Mouse (Mus musculus): ENCODE measurements around the gene Prap1. TPM values are rescaled to one million over a fixed set of nuclear protein-coding genes. Genes with fewer than 3 reads are reported as not detected.

Prap1 gene
- under 1 TPM in 1 of 4 experiments, not detected in 3; 0.56 TPM for total RNA-seq (2022)

DNA sequence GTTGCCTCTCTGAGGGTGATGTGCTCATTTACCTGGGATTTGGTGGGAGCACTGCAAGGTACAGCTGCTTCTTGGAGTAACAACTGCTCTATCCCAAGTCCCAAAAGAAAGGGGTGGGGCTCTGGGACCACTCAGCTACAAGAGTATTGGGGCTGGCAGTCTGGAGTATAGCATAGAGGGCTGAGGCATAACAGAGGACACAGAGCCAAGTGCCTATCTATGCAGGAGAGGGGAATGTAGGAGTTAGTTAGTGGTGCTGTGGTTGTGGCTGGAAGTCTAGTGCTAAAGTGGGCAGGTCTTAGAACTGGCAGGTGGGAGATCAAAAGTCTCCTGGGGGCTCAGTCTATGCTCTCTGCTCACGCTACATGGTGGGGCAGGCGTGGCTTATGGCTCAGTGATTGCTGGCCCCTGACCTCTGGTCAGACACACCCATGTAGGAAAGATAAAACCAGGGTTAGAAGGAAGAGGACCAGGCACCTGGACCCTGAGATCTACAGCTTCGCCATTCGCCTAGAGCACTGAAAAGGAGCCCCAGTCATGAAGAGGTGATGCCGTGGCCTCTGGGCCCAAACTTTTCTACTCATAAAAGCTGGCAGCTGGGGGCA lies at the start of gene Prap1:
Prap1 (plus strand) TSS at position 472 of the 605 bp plus-strand sequence.
- no peak for DNase-seq (ENCODE audit: low spot score in 2 of 2)

DNA sequence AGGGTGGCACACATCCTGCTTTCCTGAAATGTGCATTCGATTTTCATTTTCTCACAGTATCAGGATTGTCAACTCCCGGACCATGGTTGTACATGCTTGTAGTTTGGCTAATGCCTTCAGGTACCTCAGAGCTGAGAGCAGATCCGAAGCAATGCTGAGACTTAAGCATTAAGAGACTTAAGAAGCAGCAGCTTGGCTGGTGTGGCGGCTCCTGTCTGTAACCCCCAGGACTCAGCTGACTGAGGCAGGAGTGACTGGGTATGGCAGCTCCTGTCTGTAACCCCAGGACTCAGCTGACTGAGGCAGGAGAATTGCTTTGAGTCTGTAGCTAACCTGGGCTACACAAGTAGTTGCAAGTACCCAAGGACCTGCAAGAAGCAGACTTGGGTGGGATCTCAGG lies 47.6 kb upstream of the Prap1 start:
- no peak for DNase-seq (ENCODE audit: low spot score in 2 of 2)

GRCm38 (mm10) chr7:140047811-140048311 lies 45.3 kb upstream of the Prap1 start:
- no peak for DNase-seq (ENCODE audit: low spot score in 2 of 2)

GRCm38 (mm10) chr7:140048361-140049114 lies 44.7 kb upstream of the Prap1 start, which contains the start of gene Msx3:
Gene Msx3 (minus strand): TSS chr7:140049089.
- DNase-seq (ENCODE audit: low spot score in 2 of 2) = no peak

GRCm38 (mm10) chr7:140049115-140049689 lies 44.0 kb upstream of the Prap1 start:
- no peak for DNase-seq (ENCODE audit: low spot score in 2 of 2)

GRCm38 (mm10) chr7:140054124-140054523 lies 39.1 kb upstream of the Prap1 start:
- peak; percentile 32 to 47 for DNase-seq (ENCODE audit: low spot score in 2 of 2)

GRCm38 (mm10) chr7:140057413-140058407 lies 35.5 kb upstream of the Prap1 start:
- DNase-seq (ENCODE audit: low spot score in 2 of 2) = no peak

DNA sequence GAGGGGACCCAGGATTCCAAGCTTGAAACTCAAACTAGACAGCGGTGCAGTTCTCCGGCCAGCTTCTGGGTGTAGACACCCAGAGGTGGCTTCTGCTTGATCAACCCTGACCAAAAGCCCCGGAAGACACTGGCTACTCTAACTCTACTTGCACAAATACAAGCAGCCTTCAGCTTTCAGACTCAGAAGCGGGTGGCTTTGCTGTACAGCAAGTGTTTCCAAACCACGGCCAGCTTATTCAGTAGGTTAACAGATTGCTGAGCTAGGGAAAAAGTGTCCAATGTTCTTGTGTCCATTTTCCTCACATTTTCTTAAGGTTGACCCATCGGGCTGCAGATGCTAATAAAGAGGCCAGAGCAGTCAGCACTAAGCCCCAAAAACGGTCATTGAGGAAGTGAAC lies 34.7 kb upstream of the Prap1 start:
- DNase-seq (ENCODE audit: low spot score in 2 of 2) = no peak

- no peak for DNase-seq (ENCODE audit: low spot score in 2 of 2)
Observed at GRCm38 (mm10) chr7:140059601-140060000, 33.6 kb upstream of the Prap1 start.

DNA sequence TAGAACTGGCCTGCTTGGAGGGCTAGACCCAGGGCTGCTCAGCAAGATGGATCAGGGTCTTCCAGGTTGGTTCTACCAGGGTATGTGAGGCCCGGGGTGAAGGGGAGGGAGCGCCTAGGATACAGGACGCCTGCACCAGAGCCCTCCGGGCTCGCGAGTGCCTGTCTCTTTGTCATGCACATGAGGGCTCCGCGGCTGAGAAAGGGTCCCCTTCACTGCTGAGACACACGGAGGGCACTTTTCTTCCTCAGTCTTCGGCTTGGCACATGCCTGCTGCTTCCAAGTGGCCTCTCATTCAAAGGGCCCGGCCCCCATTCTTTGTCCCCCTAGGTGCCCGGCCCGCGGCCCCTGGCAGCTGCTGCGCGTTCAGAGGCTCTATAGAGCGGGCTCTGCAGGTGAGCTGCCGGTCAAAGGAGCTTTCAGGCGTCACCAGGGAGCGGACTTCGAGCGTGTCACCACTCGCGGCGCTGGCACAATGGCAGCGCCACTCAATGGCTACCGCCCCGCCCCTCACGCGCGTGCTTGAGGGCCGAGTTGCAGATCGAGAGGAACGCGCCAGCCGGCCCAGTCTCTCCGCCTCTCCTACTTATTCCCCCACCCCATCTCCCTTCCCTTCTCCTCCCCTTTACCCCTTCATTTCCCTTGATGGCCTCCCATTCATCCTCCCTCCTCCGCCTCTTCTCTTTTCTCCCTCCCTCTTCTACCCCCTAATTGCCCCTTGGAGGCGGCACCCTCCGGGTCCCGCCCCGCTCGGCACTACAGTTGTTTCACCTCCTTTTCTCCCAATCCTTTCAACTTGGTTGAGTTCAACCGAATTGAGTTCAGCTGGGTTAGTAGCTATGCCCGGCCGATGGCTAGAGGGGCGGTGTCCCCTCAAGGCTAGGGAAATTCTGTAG lies 32.0 kb upstream of the Prap1 start:
- no peak for DNase-seq (ENCODE audit: low spot score in 2 of 2)

DNA sequence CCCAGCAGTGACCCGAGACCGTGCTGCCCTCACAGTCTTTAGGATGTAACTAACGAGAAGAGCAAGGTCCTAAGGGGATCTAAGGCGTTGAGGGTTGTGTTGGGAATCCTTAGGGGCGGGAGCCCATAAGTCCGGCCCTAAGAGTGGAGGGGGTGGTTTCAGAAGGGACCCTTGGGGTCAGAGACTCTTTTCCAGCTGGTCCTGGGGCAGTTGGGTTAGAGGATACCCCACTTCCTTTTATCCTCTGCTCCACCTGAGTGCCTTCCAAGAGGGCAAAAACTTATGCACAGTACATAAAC lies 31.4 kb upstream of the Prap1 start:
- no peak for DNase-seq (ENCODE audit: low spot score in 2 of 2)

DNA sequence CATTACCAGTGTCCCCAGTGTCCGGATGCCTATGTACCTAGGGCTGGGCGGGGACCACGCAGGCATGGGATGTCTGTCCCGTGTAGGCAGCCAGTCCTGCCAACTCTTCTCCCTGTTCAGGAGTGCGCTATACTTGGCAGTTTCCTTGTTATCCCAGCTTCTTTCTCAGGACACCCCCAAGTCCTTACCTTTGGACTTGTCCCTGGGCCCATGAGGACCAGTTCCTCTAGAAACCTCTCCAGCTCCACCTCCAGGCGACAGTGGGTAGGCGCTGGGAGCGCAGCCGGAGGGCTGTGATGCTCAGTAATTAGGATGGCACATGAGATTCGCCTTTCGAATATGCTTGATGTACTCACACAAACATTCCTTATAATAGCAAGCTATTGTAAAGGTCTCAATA lies 30.9 kb upstream of the Prap1 start:
- no peak for DNase-seq (ENCODE audit: low spot score in 2 of 2)

DNA sequence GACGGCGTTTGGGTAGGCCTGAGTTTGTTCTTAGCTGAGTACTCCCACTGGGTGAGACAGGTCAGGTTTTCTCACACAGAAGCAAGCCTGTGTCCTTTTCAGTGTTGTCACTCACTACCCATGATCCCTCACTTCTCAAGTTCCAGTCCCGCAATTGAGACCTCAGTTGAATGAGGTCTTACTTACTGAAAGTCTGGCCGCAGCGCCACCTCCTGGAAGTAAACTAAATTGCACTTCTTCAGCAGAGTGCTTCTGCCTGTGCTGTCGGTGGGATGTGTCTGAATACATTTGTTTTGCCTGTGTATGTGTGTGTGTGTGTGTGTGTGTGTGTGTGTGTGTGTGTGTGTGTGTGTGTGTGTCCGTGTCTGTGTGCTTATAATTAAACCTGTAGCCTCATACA lies 30.1 kb upstream of the Prap1 start:
- peak; percentile 60 to 83 for DNase-seq (ENCODE audit: low spot score in 2 of 2)

DNA sequence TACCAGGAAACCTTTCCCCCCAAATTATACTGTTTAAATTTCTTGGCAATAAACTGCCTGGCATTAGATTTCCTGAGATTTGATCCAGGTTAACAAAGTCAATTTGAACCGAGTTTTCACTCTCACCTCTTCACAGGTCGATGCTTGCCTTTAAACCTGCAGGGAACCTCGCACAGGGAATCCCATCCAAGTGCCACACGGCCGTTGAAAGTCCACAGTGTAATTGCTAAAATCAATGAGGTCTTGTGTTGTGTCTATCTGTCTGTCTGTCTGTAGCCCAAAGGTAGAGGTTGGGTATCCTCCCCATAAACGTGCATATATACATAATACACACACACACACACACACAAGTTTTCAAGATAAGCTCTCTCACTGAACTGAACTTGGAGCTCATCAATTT lies 25.8 kb upstream of the Prap1 start:
- DNase-seq (ENCODE audit: low spot score in 2 of 2) = no peak

GRCm38 (mm10) chr7:140070042-140070711 lies 23.0 kb upstream of the Prap1 start:
- no peak for DNase-seq (ENCODE audit: low spot score in 2 of 2)

DNA sequence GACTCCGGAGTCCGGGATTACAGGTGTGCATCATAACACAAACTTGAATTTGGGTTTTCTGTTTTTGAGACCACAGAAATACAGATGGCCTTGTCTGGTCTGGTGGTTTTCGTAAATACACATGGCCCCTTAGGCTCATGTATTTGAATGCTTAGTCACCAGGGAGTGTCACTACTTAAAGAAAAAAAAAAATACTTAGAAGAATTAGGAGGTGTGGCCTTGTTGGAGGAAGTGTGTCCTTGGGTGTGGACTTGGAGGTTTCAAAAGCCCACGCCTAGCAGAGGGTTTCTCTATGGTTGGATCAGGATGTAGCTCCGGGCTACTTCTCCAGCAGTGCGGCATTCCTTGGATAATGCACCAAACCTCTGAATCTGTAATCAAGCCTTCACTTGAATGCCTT lies 15.5 kb upstream of the Prap1 start:
- no peak for DNase-seq (ENCODE audit: low spot score in 2 of 2)

GRCm38 (mm10) chr7:140078711-140079110 lies 14.5 kb upstream of the Prap1 start:
- peak in 1 of 2 experiments; percentile 80 for DNase-seq (ENCODE audit: low spot score in 2 of 2)

- DNase-seq (ENCODE audit: low spot score in 2 of 2) = peak; percentile 90 to 92
Observed at GRCm38 (mm10) chr7:140080503-140081156, 12.6 kb upstream of the Prap1 start.
